Mouse (Mus musculus) testis, adult 2 months (tissue): ENCODE data around the gene Dut.

Experiments
- CTCF ChIP-seq: fragments of 200-500 bp; IDR thresholded peaks from 2 replicates; pipeline ENCODE4 v1.5.1; 2012; ENCODE audit warnings: low read depth, mild to moderate bottlenecking, inconsistent platforms, low read length, moderate library complexity; ENCODE audit not compliant: control insufficient read depth, insufficient read depth, insufficient replicate concordance
- POLR2A ChIP-seq: fragments of 200-500 bp; IDR thresholded peaks from 2 replicates; pipeline ENCODE4 v1.6.1; 2012; ENCODE audit warnings: low read depth, mild to moderate bottlenecking, inconsistent platforms, low read length, moderate library complexity; ENCODE audit not compliant: control insufficient read depth

GRCm38 (mm10) chr2:125252275-125252674 is 5.3 kb downstream of the Dut start:
- TF ChIP-seq CTCF, result no peak
- TF ChIP-seq POLR2A, result no peak
